Mouse (Mus musculus): ENCODE data around the gene Bcl2l14. TPM values are rescaled to one million over a fixed set of nuclear protein-coding genes. Genes with fewer than 3 reads are reported as not detected.

Bcl2l14 gene
- polyA plus RNA-seq, 2 experiments: 0.08 TPM; not detected in 1

DNA sequence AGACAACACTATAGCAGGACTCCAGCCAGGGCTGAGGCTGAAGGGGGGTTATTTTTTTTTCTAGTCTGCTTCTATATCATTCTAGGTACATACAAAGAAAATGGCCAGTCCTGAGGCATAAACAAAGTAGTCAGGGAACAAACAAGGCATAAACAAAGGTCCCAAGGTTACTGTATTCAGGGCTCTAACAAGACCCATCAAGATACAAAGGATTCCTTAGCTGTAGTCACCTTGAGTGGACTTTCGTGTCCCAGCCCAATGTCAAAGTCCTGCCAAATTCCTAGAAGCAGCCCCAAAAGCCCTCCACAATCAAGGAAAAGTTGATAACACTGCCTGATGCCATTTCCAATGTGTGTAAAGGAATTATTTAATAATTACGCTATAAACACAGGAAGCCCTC, 5.3 kb upstream of the Bcl2l14 start:
- Histone ChIP-seq H3K27me3 (ENCODE audit: control insufficient read depth, insufficient read depth, low read length) (no peaks in the 10 kb centered on the region), H3K4me2 (ENCODE audit: low read depth) (no peak overlapping the region), H3K9me3 (ENCODE audit: control insufficient read depth, low read length) (no peaks in the 10 kb centered on the region), H3K4me1 (replicated peaks; ENCODE audit: control insufficient read depth in 2 of 2, insufficient read depth in 2 of 2, low read length in 1 of 2) (no peaks in the 10 kb centered on the region), H3K9ac (replicated peaks) (no peak overlapping the region), H3K27ac (no peak overlapping the region), H3K4me3 (ENCODE audit: insufficient read depth in 1 of 2, low read depth in 2 of 2, low read length in 2 of 2) (no peak overlapping the region), H3K36me3 (replicated peaks; ENCODE audit: control insufficient read depth, insufficient read depth, low read depth) (no peaks in the 10 kb centered on the region)
- DNase-seq (ENCODE audit: low read depth in 3 of 3, low spot score in 3 of 3) (no peak), ATAC-seq (ENCODE audit: insufficient read depth) (no peak)
- 67% methylated on average over 2 of the region's 2 CpGs for WGBS (ENCODE audit: insufficient replicate concordance)
- TF ChIP-seq EP300 (IDR thresholded peaks at IDR 0.05; ENCODE audit: low read depth) (no peak), CTCF (IDR thresholded peaks at IDR 0.05; ENCODE audit: low read depth) (no peak)

DNA sequence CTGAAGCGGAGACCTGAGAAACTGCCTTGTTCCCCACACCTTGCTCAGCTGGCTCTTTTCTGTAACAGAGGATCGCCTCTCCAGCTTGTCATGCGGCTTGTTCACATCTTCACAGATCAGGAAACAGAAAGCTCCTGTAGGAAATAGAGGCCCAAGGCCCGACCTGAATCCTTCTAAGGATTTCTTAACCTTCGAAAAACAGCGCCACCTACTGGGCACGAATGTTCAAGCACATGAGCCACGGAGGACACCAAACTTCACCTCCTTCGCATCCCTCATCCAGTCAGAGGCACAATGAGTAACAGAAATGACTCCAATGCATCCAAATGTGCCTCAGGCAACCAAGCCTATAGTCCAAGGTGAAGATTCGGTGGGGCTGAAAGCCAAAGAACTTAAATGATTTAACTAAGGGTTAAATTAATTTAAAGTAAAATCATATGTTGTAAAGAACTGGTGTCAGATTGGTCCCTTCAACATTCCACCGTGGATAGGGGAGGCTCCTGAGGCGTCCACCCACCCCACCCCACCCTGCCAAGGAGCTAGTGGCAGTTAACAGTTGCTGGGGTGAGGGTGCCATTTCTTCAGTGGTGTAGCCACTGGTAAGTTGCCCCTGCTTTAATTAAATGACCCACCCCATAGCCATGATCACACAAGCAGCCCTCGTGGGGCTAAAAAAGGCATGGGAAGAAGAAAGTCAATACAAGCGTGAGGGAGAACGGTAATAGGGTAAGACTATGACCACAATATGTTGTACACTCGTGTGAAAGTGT, 7.0 kb downstream of the Bcl2l14 start:
- H3K9me3 ChIP-seq (ENCODE audit: control insufficient read depth, low read length): no peaks in the 10 kb centered on the region
- DNase-seq (ENCODE audit: low read depth in 3 of 3, low spot score in 3 of 3) (peak; percentile 37 to 49 (median 46)), ATAC-seq (ENCODE audit: insufficient read depth) (no peak)
- TF ChIP-seq EP300 (IDR thresholded peaks at IDR 0.05; ENCODE audit: low read depth) (no peak), CTCF (IDR thresholded peaks at IDR 0.05; ENCODE audit: low read depth) (peak; percentile 83)
- H3K9ac ChIP-seq (replicated peaks): no peak overlapping the region
- H3K4me1 ChIP-seq (replicated peaks; ENCODE audit: control insufficient read depth in 2 of 2, insufficient read depth in 2 of 2, low read length in 1 of 2): no peaks in the 10 kb centered on the region
- H3K27ac ChIP-seq: no peak overlapping the region
- H3K4me2 ChIP-seq (ENCODE audit: low read depth): no peak overlapping the region
- WGBS (ENCODE audit: insufficient replicate concordance): 28% methylated on average over 16 of the region's 16 CpGs
- H3K36me3 ChIP-seq (replicated peaks; ENCODE audit: control insufficient read depth, insufficient read depth, low read depth): no peaks in the 10 kb centered on the region
- no peak overlapping the region for H3K4me3 ChIP-seq (ENCODE audit: insufficient read depth in 1 of 2, low read depth in 2 of 2, low read length in 2 of 2)
- H3K27me3 ChIP-seq (ENCODE audit: control insufficient read depth, insufficient read depth, low read length): no peaks in the 10 kb centered on the region

GRCm38 (mm10) chr6:134403684-134404070, 7.6 kb downstream of the Bcl2l14 start:
- TF ChIP-seq CTCF (IDR thresholded peaks at IDR 0.05; ENCODE audit: low read depth): no peak
- Histone ChIP-seq H3K27me3 (ENCODE audit: control insufficient read depth, insufficient read depth, low read length) (no peaks in the 10 kb centered on the region), H3K9ac (replicated peaks) (no peak overlapping the region), H3K4me1 (replicated peaks; ENCODE audit: control insufficient read depth in 2 of 2, insufficient read depth in 2 of 2, low read length in 1 of 2) (no peaks in the 10 kb centered on the region), H3K4me2 (ENCODE audit: low read depth) (no peak overlapping the region), H3K36me3 (replicated peaks; ENCODE audit: control insufficient read depth, insufficient read depth, low read depth) (no peaks in the 10 kb centered on the region), H3K4me3 (ENCODE audit: insufficient read depth in 1 of 2, low read depth in 2 of 2, low read length in 2 of 2) (no peak overlapping the region), H3K9me3 (ENCODE audit: control insufficient read depth, low read length) (no peaks in the 10 kb centered on the region), H3K27ac (no peak overlapping the region)
- no peak for DNase-seq (ENCODE audit: low read depth in 3 of 3, low spot score in 3 of 3)
- no peak for ATAC-seq (ENCODE audit: insufficient read depth)
- WGBS (ENCODE audit: insufficient replicate concordance): 69% methylated on average over 9 of the region's 9 CpGs

GRCm38 (mm10) chr6:134407226-134407625, 11.1 kb downstream of the Bcl2l14 start:
- Histone ChIP-seq H3K9me3 (ENCODE audit: control insufficient read depth, low read length) (no peaks in the 10 kb centered on the region), H3K36me3 (replicated peaks; ENCODE audit: control insufficient read depth, insufficient read depth, low read depth) (no peaks in the 10 kb centered on the region), H3K4me2 (ENCODE audit: low read depth) (no peak overlapping the region), H3K4me1 (replicated peaks; ENCODE audit: control insufficient read depth in 2 of 2, insufficient read depth in 2 of 2, low read length in 1 of 2) (no peaks in the 10 kb centered on the region), H3K9ac (replicated peaks) (no peak overlapping the region), H3K4me3 (ENCODE audit: insufficient read depth in 1 of 2, low read depth in 2 of 2, low read length in 2 of 2) (no peak overlapping the region), H3K27ac (no peak overlapping the region), H3K27me3 (ENCODE audit: control insufficient read depth, insufficient read depth, low read length) (no peaks in the 10 kb centered on the region)
- ATAC-seq (ENCODE audit: insufficient read depth) (no peak), DNase-seq (ENCODE audit: low read depth in 3 of 3, low spot score in 3 of 3) (no peak)
- WGBS (ENCODE audit: insufficient replicate concordance): 59% methylated on average over 5 of the region's 5 CpGs
- no peak for TF ChIP-seq CTCF (IDR thresholded peaks at IDR 0.05; ENCODE audit: low read depth)
- no peak for TF ChIP-seq EP300 (IDR thresholded peaks at IDR 0.05; ENCODE audit: low read depth)

DNA sequence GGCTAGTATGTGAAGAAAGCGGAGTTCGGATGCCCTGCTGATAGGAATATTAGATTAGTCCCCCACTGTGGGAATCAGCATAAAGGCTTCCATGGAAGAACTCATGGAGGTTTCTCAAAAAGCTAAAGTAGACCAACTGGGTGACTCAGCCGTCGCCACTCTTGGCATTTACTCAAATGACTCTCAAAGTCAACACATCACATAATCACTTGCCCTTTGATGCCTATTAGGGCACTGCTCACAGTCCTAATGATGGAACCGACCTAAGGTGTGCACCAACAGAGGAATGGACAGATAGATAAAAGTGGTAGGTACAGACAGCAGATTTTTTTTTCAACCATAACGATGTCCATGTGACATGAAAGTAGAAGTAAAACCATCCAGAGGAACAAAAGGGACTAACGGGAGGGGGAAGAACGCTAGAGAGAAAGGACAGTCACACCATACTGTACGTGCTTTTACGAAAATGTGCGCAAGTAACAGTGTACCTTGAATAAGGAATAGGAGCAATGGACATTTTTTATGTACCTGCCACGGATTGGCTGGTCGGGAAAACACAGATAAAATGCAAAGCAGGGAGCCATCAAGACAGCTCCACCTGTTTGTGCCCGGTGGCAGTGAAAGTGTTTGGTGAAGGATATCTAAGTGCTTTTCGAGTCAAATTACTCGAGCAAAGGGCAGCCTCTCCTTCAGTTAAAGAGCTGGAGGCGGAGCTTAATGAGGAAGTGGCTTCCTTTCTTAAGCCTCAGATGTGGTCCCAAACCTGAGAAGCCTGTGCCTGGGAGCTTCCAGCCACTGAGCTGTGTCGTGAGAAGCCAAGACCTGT, 17.8 kb downstream of the Bcl2l14 start:
- Histone ChIP-seq H3K4me3 (ENCODE audit: insufficient read depth in 1 of 2, low read depth in 2 of 2, low read length in 2 of 2) (no peak overlapping the region; a peak in 1 of 4 replicates), H3K4me1 (replicated peaks; ENCODE audit: control insufficient read depth in 2 of 2, insufficient read depth in 2 of 2, low read length in 1 of 2) (peaks cover 0 to 6% of the 10 kb centered on the region in 2 experiments; a peak in 1 of 4 replicates), H3K27ac (no peak overlapping the region), H3K9ac (replicated peaks) (no peak overlapping the region), H3K4me2 (ENCODE audit: low read depth) (no peak overlapping the region; the same call in 1 of the 2 replicates), H3K27me3 (ENCODE audit: control insufficient read depth, insufficient read depth, low read length) (no peaks in the 10 kb centered on the region), H3K9me3 (ENCODE audit: control insufficient read depth, low read length) (no peaks in the 10 kb centered on the region), H3K36me3 (replicated peaks; ENCODE audit: control insufficient read depth, insufficient read depth, low read depth) (no peaks in the 10 kb centered on the region)
- TF ChIP-seq CTCF (IDR thresholded peaks at IDR 0.05; ENCODE audit: low read depth) (no peak), EP300 (IDR thresholded peaks at IDR 0.05; ENCODE audit: low read depth) (no peak)
- ATAC-seq (ENCODE audit: insufficient read depth) (no peak), DNase-seq (ENCODE audit: low read depth in 3 of 3, low spot score in 3 of 3) (peak in 1 of 3 experiments; percentile 6)
- WGBS (ENCODE audit: insufficient replicate concordance): 39% methylated on average over 18 of the region's 18 CpGs

Measured in liver, embryonic 14.5 days (tissue).